Mouse (Mus musculus): ENCODE data around the gene Toe1. TPM values are rescaled to one million over a fixed set of nuclear protein-coding genes. Genes with fewer than 3 reads are reported as not detected.
A peak's percentile ranks its signal among the peaks of the same experiment; 100 is the strongest.

The Toe1 gene
- total and polyA plus RNA-seq, 3 experiments = 31.3 to 47.8 (median 40.3) TPM

DNA sequence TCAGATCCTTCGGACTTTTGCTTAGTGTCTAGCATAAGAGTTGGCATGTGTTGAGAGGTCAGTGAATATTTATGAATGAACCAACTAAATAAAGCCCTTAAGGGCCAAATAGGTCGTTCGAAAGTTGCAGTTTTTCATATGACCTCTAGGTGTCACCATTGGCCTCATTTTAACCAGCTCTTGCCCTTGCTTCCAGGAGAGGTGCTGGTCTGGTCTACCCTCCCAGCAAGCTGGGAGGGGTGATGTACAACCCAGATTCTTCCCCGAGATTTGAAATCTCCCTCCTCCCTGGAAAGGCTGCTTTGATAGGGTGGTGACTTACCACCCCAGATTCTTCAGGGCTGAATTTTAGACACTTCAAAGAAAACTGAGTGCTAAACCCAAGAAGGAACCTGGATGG lies 20.4 kb upstream of the Toe1 start (continued):
- TF ChIP-seq JUN (IDR thresholded peaks at IDR 0.05; ENCODE audit: insufficient read depth, low read depth, low read length) (no peak), KAT2A (IDR thresholded peaks at IDR 0.05; ENCODE audit: insufficient replicate concordance, low read length) (no peak), HCFC1 (IDR thresholded peaks at IDR 0.05; ENCODE audit: low read depth, low read length) (no peak), IRF4 (IDR thresholded peaks at IDR 0.05; ENCODE audit: low read depth, low read length) (no peak), E2F4 (IDR thresholded peaks at IDR 0.05; ENCODE audit: insufficient replicate concordance, low read depth, low read length) (no peak), SMC3 (IDR thresholded peaks at IDR 0.05; ENCODE audit: low read depth, low read length) (peak; percentile 71), CHD2 (IDR thresholded peaks at IDR 0.05; ENCODE audit: low read length) (no peak), RCOR1 (conservative IDR thresholded peaks at IDR 0.05; ENCODE audit: low read depth, low read length) (no peak), POLR2AphosphoS2 (IDR thresholded peaks at IDR 0.05; ENCODE audit: low read depth, low read length) (no peak), USF1 (IDR thresholded peaks at IDR 0.05; ENCODE audit: low read depth, low read length) (no peak), NELFE (IDR thresholded peaks at IDR 0.05; ENCODE audit: low read depth, low read length) (peak; percentile 18; the same call in 1 of the 2 replicates), CTCF (conservative IDR thresholded peaks at IDR 0.05 in 1 of 2, IDR thresholded peaks at IDR 0.05 in 1 of 2; ENCODE audit: low read depth in 2 of 2, low read length in 2 of 2) (peak; percentile 80 to 93), ELF1 (IDR thresholded peaks at IDR 0.05; ENCODE audit: low read depth, low read length) (no peak), MEF2A (IDR thresholded peaks at IDR 0.05; ENCODE audit: borderline replicate concordance, low read depth, low read length) (no peak), UBTF (IDR thresholded peaks at IDR 0.05; ENCODE audit: low read depth, low read length) (no peak), TBP (conservative IDR thresholded peaks at IDR 0.05; ENCODE audit: low read depth, low read length) (no peak)

DNA sequence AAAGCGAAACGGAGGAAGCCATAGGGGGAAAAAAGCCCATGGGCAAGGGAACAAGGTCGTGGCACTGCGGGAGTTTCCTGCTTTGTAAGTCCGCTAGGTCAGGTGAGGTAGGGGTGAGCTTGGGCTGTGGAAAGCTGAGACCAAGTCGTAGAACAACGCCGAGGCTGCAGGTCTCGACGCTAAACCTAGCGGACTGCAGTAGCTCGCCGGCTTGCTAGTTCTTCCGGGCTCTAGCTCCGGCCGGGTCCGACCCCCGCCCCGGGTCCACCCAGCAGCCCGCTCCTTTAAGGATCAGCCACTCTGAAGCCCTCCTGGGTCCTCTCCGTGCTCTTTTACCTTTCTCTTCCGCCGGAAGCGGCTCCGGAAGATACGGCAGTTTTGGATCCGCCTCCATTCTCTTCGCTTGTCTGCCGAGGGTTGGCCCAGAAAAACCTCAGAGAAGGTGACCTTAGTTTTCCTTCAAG lies 17.1 kb upstream of the Toe1 start:
- DNase-seq (ENCODE audit: extremely low read depth) = peak; percentile 86
- Histone ChIP-seq H3K9ac (ENCODE audit: insufficient read depth, low read depth) (peak overlapping the region; percentile 79), H3K4me1 (ENCODE audit: control insufficient read depth in 1 of 2, insufficient read depth in 2 of 2) (peaks cover 4 to 18% of the 10 kb centered on the region in 2 experiments), H3K27ac (ENCODE audit: insufficient read depth, low read depth) (peak overlapping the region; percentile 21; the same call in 1 of the 2 replicates), H3K4me3 (replicated peaks in 1 of 3; ENCODE audit: low read depth in 2 of 3, low read length in 2 of 3, poor library complexity in 1 of 3) (peak overlapping the region; percentile 75 to 81 (median 80)), H3K79me2 (replicated peaks; ENCODE audit: control insufficient read depth, extremely low read depth, insufficient read depth, poor library complexity, severe bottlenecking) (no peaks in the 10 kb centered on the region), H3K36me3 (replicated peaks in 1 of 2; ENCODE audit: control insufficient read depth in 1 of 2, insufficient read depth in 1 of 2, low read length in 1 of 2) (peaks cover 0 to 12% of the 10 kb centered on the region in 2 experiments), H3K27me3 (replicated peaks) (no peaks in the 10 kb centered on the region), H3K4me2 (ENCODE audit: insufficient read depth, low read depth, poor library complexity, severe bottlenecking) (peak overlapping the region; percentile 84), H3K9me3 (replicated peaks; ENCODE audit: low read length) (no peaks in the 10 kb centered on the region)
- dilution Hi-C loops (cut with MboI; ENCODE audit: extremely low pct_ligation_motif_present, extremely low pct_unique_long_range_greater_than_20kb, low sequenced_read_pairs) = no loop called here
- in situ Hi-C loops (cut with MboI; ENCODE audit: low pct_ligation_motif_present, low pct_unique_long_range_greater_than_20kb, low sequenced_read_pairs) = loop anchor here (5.0 to 25.0 kb wide), 3 partner anchors 168 to 662 kb away; partner anchors contain the start of genes 1700042G07Rik, Gm49337, Lurap1 and Tspan1
- TF ChIP-seq IRF4 (IDR thresholded peaks at IDR 0.05; ENCODE audit: low read depth, low read length) = peak; percentile 38; the same call in 1 of the 2 replicates
- TF ChIP-seq HCFC1 (IDR thresholded peaks at IDR 0.05; ENCODE audit: low read depth, low read length) = peak; percentile 77
- 0 out of 2 replicates have a peak, but pooled peaks have one; percentile 43 for TF ChIP-seq KAT2A (IDR thresholded peaks at IDR 0.05; ENCODE audit: insufficient replicate concordance, low read length)
- TF ChIP-seq TBP (conservative IDR thresholded peaks at IDR 0.05; ENCODE audit: low read depth, low read length) = peak; percentile 88
- 0 out of 2 replicates have a peak, but pooled peaks have one; percentile 37 for TF ChIP-seq MEF2A (IDR thresholded peaks at IDR 0.05; ENCODE audit: borderline replicate concordance, low read depth, low read length)
- no peak for TF ChIP-seq PAX5 (IDR thresholded peaks at IDR 0.05; ENCODE audit: low read length)
- TF ChIP-seq RCOR1 (conservative IDR thresholded peaks at IDR 0.05; ENCODE audit: low read depth, low read length) = no peak
- peak; percentile 84 for TF ChIP-seq ZMIZ1 (IDR thresholded peaks at IDR 0.05; ENCODE audit: low read depth, low read length)
- TF ChIP-seq CTCF (conservative IDR thresholded peaks at IDR 0.05 in 1 of 2, IDR thresholded peaks at IDR 0.05 in 1 of 2; ENCODE audit: low read depth in 2 of 2, low read length in 2 of 2) = no peak
- TF ChIP-seq ELF1 (IDR thresholded peaks at IDR 0.05; ENCODE audit: low read depth, low read length) = peak; percentile 73
- TF ChIP-seq MXI1 (IDR thresholded peaks at IDR 0.05; ENCODE audit: low read depth, low read length) = peak; percentile 76
- TF ChIP-seq SIN3A (IDR thresholded peaks at IDR 0.05; ENCODE audit: low read length) = peak; percentile 71; the same call in 1 of the 2 replicates
- peak; percentile 48; the same call in 1 of the 2 replicates for TF ChIP-seq BHLHE40 (IDR thresholded peaks at IDR 0.05; ENCODE audit: low read depth, low read length)
- TF ChIP-seq ZC3H11A (IDR thresholded peaks at IDR 0.05; ENCODE audit: low read depth, low read length) = no peak
- TF ChIP-seq UBTF (IDR thresholded peaks at IDR 0.05; ENCODE audit: low read depth, low read length) = 0 out of 2 replicates have a peak, but pooled peaks have one; percentile 66
- TF ChIP-seq JUND (conservative IDR thresholded peaks at IDR 0.05; ENCODE audit: low read depth, low read length) = no peak
- TF ChIP-seq NELFE (IDR thresholded peaks at IDR 0.05; ENCODE audit: low read depth, low read length) = peak; percentile 94
- no peak for TF ChIP-seq EP300 (IDR thresholded peaks at IDR 0.05; ENCODE audit: low read length)
- TF ChIP-seq POLR2A (IDR thresholded peaks at IDR 0.05; ENCODE audit: low read depth, low read length) = peak; percentile 95
- TF ChIP-seq TCF12 (IDR thresholded peaks at IDR 0.05; ENCODE audit: low read depth, low read length) = peak; percentile 79; the same call in 1 of the 2 replicates
- TF ChIP-seq POLR2AphosphoS2 (IDR thresholded peaks at IDR 0.05; ENCODE audit: low read depth, low read length) = peak; percentile 81; the same call in 1 of the 2 replicates
